In the genomic region with DNA sequence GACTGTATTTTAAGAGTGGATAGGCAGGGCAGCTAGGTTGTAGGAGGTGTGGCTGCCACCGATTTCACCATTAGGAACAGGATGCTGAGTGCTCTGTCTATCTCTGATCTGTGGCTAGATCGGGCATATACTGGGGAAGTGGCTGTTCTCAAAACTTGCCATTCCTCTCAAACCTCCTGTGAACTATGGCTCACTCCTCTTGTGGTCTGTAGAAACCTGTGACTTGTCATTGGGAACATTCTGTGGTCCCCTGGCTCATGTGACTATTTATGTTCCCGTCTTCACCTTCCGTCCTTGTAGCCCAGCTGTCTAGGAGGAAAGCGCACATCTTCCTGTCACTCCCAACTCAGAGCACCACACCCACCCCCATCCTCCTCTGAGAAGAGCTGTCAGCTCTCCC, we compare ENCODE assay signal across 13 mouse cellular contexts. TPM values are rescaled to one million over a fixed set of nuclear protein-coding genes. Genes with fewer than 3 reads are reported as not detected.
DNase-seq lines count a peak whose midpoint lies in the region; ATAC-seq and TF ChIP-seq lines count a peak whose summit lies in the region.
"Had no signal": no experiment of that assay in that cellular context is flagged by ENCODE, and none has a peak within 500 bp of the region (broad histone marks: within the 10 kb centered on the region; RNA-seq: fewer than 3 reads in every experiment).

No protein-coding gene starts in this region.

- no peak overlapping the region for H3K9ac ChIP-seq in midbrain, embryonic 15.5 days
- H3K9ac ChIP-seq in heart, adult 2 months (ENCODE audit: low read depth, low read length) = no peak overlapping the region
- H3K9ac ChIP-seq: lung, embryonic 15.5 days had no signal

- intact Hi-C loops in heart, adult 2 months (cut with DNase I) = no loop called here

- H3K4me3 ChIP-seq in lung, adult 2 months (replicated peaks; ENCODE audit: extremely low read depth, low read depth, low read length) = no peak overlapping the region
- no peak overlapping the region for H3K4me3 ChIP-seq in midbrain, embryonic 15.5 days
- H3K4me3 ChIP-seq in heart, adult 2 months = no peak overlapping the region
- H3K4me3 ChIP-seq: lung, embryonic 15.5 days had no signal

- ATAC-seq in frontal cortex, adult (ENCODE audit: low TSS enrichment) = no peak
- ATAC-seq in midbrain, embryonic 15.5 days (replicated peaks) = no peak
- ATAC-seq: forebrain, embryonic 14.5 days had no signal

- no peak for TF ChIP-seq CTCF in lung, adult 2 months (IDR thresholded peaks at IDR 0.05; ENCODE audit: insufficient read depth, low read length)
- no peak for TF ChIP-seq CTCF in heart, adult 2 months (IDR thresholded peaks at IDR 0.05)

- no peaks in the 10 kb centered on the region for H3K9me3 ChIP-seq in midbrain, embryonic 15.5 days
- H3K9me3 ChIP-seq: lung, embryonic 15.5 days had no signal

- H3K4me2 ChIP-seq in midbrain, embryonic 15.5 days = no peak overlapping the region
- H3K4me2 ChIP-seq: lung, embryonic 15.5 days had no signal

- no peak overlapping the region for H3K27ac ChIP-seq in midbrain, embryonic 15.5 days
- no peak overlapping the region; the same call in 1 of the 2 replicates for H3K27ac ChIP-seq in heart, adult 2 months
- H3K27ac ChIP-seq: lung, embryonic 15.5 days had no signal

- 35% methylated on average over 5 of the region's 5 CpGs for WGBS in lung, adult 2 months
- WGBS in midbrain, embryonic 15.5 days = 82% methylated on average over 5 of the region's 5 CpGs
- WGBS in heart, adult 2 months = 45% methylated on average over 5 of the region's 5 CpGs

- no peaks in the 10 kb centered on the region for H3K79me2 ChIP-seq in heart, adult 2 months (replicated peaks; ENCODE audit: control insufficient read depth, insufficient read depth, low read length)

- no peak for TF ChIP-seq EP300 in heart, adult 2 months (IDR thresholded peaks at IDR 0.05; ENCODE audit: insufficient read depth, low read depth, low read length)

- H3K27me3 ChIP-seq in midbrain, embryonic 15.5 days (replicated peaks) = no peaks in the 10 kb centered on the region
- no peaks in the 10 kb centered on the region for H3K27me3 ChIP-seq in heart, adult 2 months (ENCODE audit: control insufficient read depth, insufficient read depth, low read length)
- H3K27me3 ChIP-seq: lung, embryonic 15.5 days had no signal

- no peaks in the 10 kb centered on the region for H3K36me3 ChIP-seq in midbrain, embryonic 15.5 days (replicated peaks)
- no peaks in the 10 kb centered on the region for H3K36me3 ChIP-seq in heart, adult 2 months (ENCODE audit: control insufficient read depth, insufficient read depth, low read length)
- H3K36me3 ChIP-seq: lung, embryonic 15.5 days had no signal

- peak; percentile 62 to 75 for DNase-seq in lung, adult 18-20 months
- no peak for DNase-seq in lung, adult 2 months
- peak; percentile 58 for DNase-seq in MEL-GATA-1-ER (ENCODE audit: extremely low read depth, low read depth)
- peak; percentile 73 for DNase-seq in lung, postnatal 10 days
- DNase-seq in naive thymus-derived CD4-positive, alpha-beta T cell, adult 2 months (ENCODE audit: low read depth) = peak; percentile 49
- DNase-seq in heart, adult 2 months = no peak
- DNase-seq: cerebellum, postnatal 10 days; left cerebral cortex, postnatal 4 days; thymus, postnatal 25 days had no signal

- no peak for TF ChIP-seq POLR2A in lung, adult 2 months (IDR thresholded peaks at IDR 0.05; ENCODE audit: borderline replicate concordance, extremely low read depth, low read depth, low read length)
- no peak for TF ChIP-seq POLR2A in heart, adult 2 months (IDR thresholded peaks at IDR 0.05; ENCODE audit: insufficient read depth, low read depth, low read length)

- peaks cover 10% of the 10 kb centered on the region for H3K4me1 ChIP-seq in lung, adult 2 months (ENCODE audit: control insufficient read depth, insufficient read depth, low read length)
- H3K4me1 ChIP-seq in midbrain, embryonic 15.5 days = no peaks in the 10 kb centered on the region
- H3K4me1 ChIP-seq in heart, adult 2 months (ENCODE audit: control insufficient read depth, insufficient read depth, low read length) = peaks cover 13% of the 10 kb centered on the region
- H3K4me1 ChIP-seq: lung, embryonic 15.5 days had no signal

RNA-seq across cellular contexts. Expression of a gene that starts 8.9 kb away (rescaled TPM):
- 18.6 and 21.8 TPM in 2 replicates for polyA plus RNA-seq in lung, adult 2 months (2012; rRNA removed)
- 10.1 and 11.3 TPM in 2 replicates for polyA plus RNA-seq in midbrain, embryonic 15.5 days (2015; fragmentation: Nextera tagmentation; extraction: Ambion mirVana)
- 10 to 100 TPM; 17.6 to 17.8 TPM for total RNA-seq in heart, adult 2 months (2021)
- 8.2 and 10.0 TPM in 2 replicates for polyA plus RNA-seq in heart, adult 2 months (2012; rRNA removed)

Comparison
In these comparisons a context has a peak if more than half of its experiments do, and no peak if none do; other contexts are left out.
1. DNase-seq: peak in lung, adult 18-20 months (2 of 2), MEL-GATA-1-ER (single experiment), lung, postnatal 10 days (single experiment) and naive thymus-derived CD4-positive, alpha-beta T cell, adult 2 months (single experiment); none in lung, adult 2 months (single experiment) and heart, adult 2 months (0 of 2).